Mouse (Mus musculus): ENCODE data around the gene Prkcz. TPM values are rescaled to one million over a fixed set of nuclear protein-coding genes. Genes with fewer than 3 reads are reported as not detected.

Prkcz gene
- polyA plus RNA-seq, 1 experiment from 2014 or later: 32.8 TPM

GRCm38 (mm10) chr4:155387166-155387565 is 26.0 kb upstream of the Prkcz start:
- no peak overlapping the region for H3K9ac ChIP-seq (ENCODE audit: low read depth, low read length)
- ATAC-seq: no peak
- H3K36me3 ChIP-seq (ENCODE audit: control insufficient read depth, insufficient read depth, low read length): no peaks in the 10 kb centered on the region
- no peak overlapping the region for H3K4me3 ChIP-seq (ENCODE audit: low read length)
- no peak overlapping the region for H3K27ac ChIP-seq (ENCODE audit: low read length)
- H3K9me3 ChIP-seq (ENCODE audit: control insufficient read depth, low read length): no peaks in the 10 kb centered on the region
- H3K27me3 ChIP-seq (replicated peaks; ENCODE audit: control insufficient read depth, insufficient read depth, low read length): no peaks in the 10 kb centered on the region
- H3K4me2 ChIP-seq (ENCODE audit: low read depth, low read length): no peak overlapping the region
- 83% methylated on average over 8 of the region's 8 CpGs for WGBS
- H3K4me1 ChIP-seq (ENCODE audit: control insufficient read depth, insufficient read depth, low read length): no peaks in the 10 kb centered on the region

GRCm38 (mm10) chr4:155383326-155383725 is 22.2 kb upstream of the Prkcz start:
- ATAC-seq: no peak
- Histone ChIP-seq H3K9me3 (ENCODE audit: control insufficient read depth, low read length) (no peaks in the 10 kb centered on the region), H3K27me3 (replicated peaks; ENCODE audit: control insufficient read depth, insufficient read depth, low read length) (no peaks in the 10 kb centered on the region), H3K4me3 (ENCODE audit: low read length) (no peak overlapping the region), H3K9ac (ENCODE audit: low read depth, low read length) (no peak overlapping the region), H3K4me2 (ENCODE audit: low read depth, low read length) (no peak overlapping the region), H3K4me1 (ENCODE audit: control insufficient read depth, insufficient read depth, low read length) (no peaks in the 10 kb centered on the region), H3K27ac (ENCODE audit: low read length) (no peak overlapping the region), H3K36me3 (ENCODE audit: control insufficient read depth, insufficient read depth, low read length) (no peaks in the 10 kb centered on the region)
- WGBS: 78% methylated on average over 4 of the region's 4 CpGs

- no peak for ATAC-seq
- no peaks in the 10 kb centered on the region for H3K36me3 ChIP-seq (ENCODE audit: control insufficient read depth, insufficient read depth, low read length)
- no peaks in the 10 kb centered on the region for H3K27me3 ChIP-seq (replicated peaks; ENCODE audit: control insufficient read depth, insufficient read depth, low read length)
- no peak overlapping the region for H3K4me2 ChIP-seq (ENCODE audit: low read depth, low read length)
- no peak overlapping the region for H3K9ac ChIP-seq (ENCODE audit: low read depth, low read length)
- H3K9me3 ChIP-seq (ENCODE audit: control insufficient read depth, low read length): no peaks in the 10 kb centered on the region
- no peak overlapping the region for H3K4me3 ChIP-seq (ENCODE audit: low read length)
- WGBS: 22% methylated on average over 9 of the region's 9 CpGs
- H3K27ac ChIP-seq (ENCODE audit: low read length): no peak overlapping the region
- H3K4me1 ChIP-seq (ENCODE audit: control insufficient read depth, insufficient read depth, low read length): no peaks in the 10 kb centered on the region
These were observed 21.6 kb upstream of the Prkcz start for GRCm38 (mm10) chr4:155382752-155383151.

- no peak for ATAC-seq
- 29% methylated on average over 7 of the region's 7 CpGs for WGBS
- H3K4me1 ChIP-seq (ENCODE audit: control insufficient read depth, insufficient read depth, low read length): no peaks in the 10 kb centered on the region
- H3K27ac ChIP-seq (ENCODE audit: low read length): no peak overlapping the region
- H3K27me3 ChIP-seq (replicated peaks; ENCODE audit: control insufficient read depth, insufficient read depth, low read length): no peaks in the 10 kb centered on the region
- no peaks in the 10 kb centered on the region for H3K9me3 ChIP-seq (ENCODE audit: control insufficient read depth, low read length)
- no peak overlapping the region for H3K4me2 ChIP-seq (ENCODE audit: low read depth, low read length)
- H3K4me3 ChIP-seq (ENCODE audit: low read length): no peak overlapping the region
- no peaks in the 10 kb centered on the region for H3K36me3 ChIP-seq (ENCODE audit: control insufficient read depth, insufficient read depth, low read length)
- no peak overlapping the region for H3K9ac ChIP-seq (ENCODE audit: low read depth, low read length)
These were observed 20.8 kb upstream of the Prkcz start for GRCm38 (mm10) chr4:155381974-155382373.

GRCm38 (mm10) chr4:155371797-155372735 is 10.9 kb upstream of the Prkcz start:
- H3K4me1 ChIP-seq (ENCODE audit: control insufficient read depth, insufficient read depth, low read length): peaks cover 6% of the 10 kb centered on the region; the same call in 1 of the 2 replicates
- WGBS: 71% methylated on average over 5 of the region's 5 CpGs
- H3K27me3 ChIP-seq (replicated peaks; ENCODE audit: control insufficient read depth, insufficient read depth, low read length): no peaks in the 10 kb centered on the region
- ATAC-seq: no peak
- H3K4me3 ChIP-seq (ENCODE audit: low read length): no peak overlapping the region
- no peak overlapping the region for H3K9ac ChIP-seq (ENCODE audit: low read depth, low read length)
- H3K27ac ChIP-seq (ENCODE audit: low read length): no peak overlapping the region
- H3K4me2 ChIP-seq (ENCODE audit: low read depth, low read length): no peak overlapping the region
- H3K9me3 ChIP-seq (ENCODE audit: control insufficient read depth, low read length): no peaks in the 10 kb centered on the region
- H3K36me3 ChIP-seq (ENCODE audit: control insufficient read depth, insufficient read depth, low read length): no peaks in the 10 kb centered on the region

GRCm38 (mm10) chr4:155370737-155371715 is 9.9 kb upstream of the Prkcz start:
- ATAC-seq: peak; percentile 87
- Histone ChIP-seq H3K4me1 (ENCODE audit: control insufficient read depth, insufficient read depth, low read length) (peaks cover 12% of the 10 kb centered on the region), H3K9ac (ENCODE audit: low read depth, low read length) (0 out of 2 replicates have a peak overlapping the region, but pooled peaks have one; percentile 6), H3K36me3 (ENCODE audit: control insufficient read depth, insufficient read depth, low read length) (no peaks in the 10 kb centered on the region), H3K4me3 (ENCODE audit: low read length) (no peak overlapping the region), H3K27ac (ENCODE audit: low read length) (peak overlapping the region; percentile 76; the same call in 1 of the 2 replicates), H3K27me3 (replicated peaks; ENCODE audit: control insufficient read depth, insufficient read depth, low read length) (no peaks in the 10 kb centered on the region), H3K4me2 (ENCODE audit: low read depth, low read length) (no peak overlapping the region), H3K9me3 (ENCODE audit: control insufficient read depth, low read length) (no peaks in the 10 kb centered on the region)
- WGBS: 74% methylated on average over 15 of the region's 15 CpGs

- no peaks in the 10 kb centered on the region for H3K27me3 ChIP-seq (replicated peaks; ENCODE audit: control insufficient read depth, insufficient read depth, low read length)
- H3K27ac ChIP-seq (ENCODE audit: low read length): no peak overlapping the region
- H3K36me3 ChIP-seq (ENCODE audit: control insufficient read depth, insufficient read depth, low read length): no peaks in the 10 kb centered on the region
- H3K4me2 ChIP-seq (ENCODE audit: low read depth, low read length): no peak overlapping the region
- no peaks in the 10 kb centered on the region for H3K9me3 ChIP-seq (ENCODE audit: control insufficient read depth, low read length)
- ATAC-seq: no peak
- 35% methylated on average over 12 of the region's 12 CpGs for WGBS
- H3K4me3 ChIP-seq (ENCODE audit: low read length): no peak overlapping the region
- H3K4me1 ChIP-seq (ENCODE audit: control insufficient read depth, insufficient read depth, low read length): peaks cover 14% of the 10 kb centered on the region
- no peak overlapping the region for H3K9ac ChIP-seq (ENCODE audit: low read depth, low read length)
These were observed 7.5 kb upstream of the Prkcz start for GRCm38 (mm10) chr4:155368684-155369083.

GRCm38 (mm10) chr4:155367739-155368138 is 6.6 kb upstream of the Prkcz start:
- H3K9ac ChIP-seq (ENCODE audit: low read depth, low read length): no peak overlapping the region
- H3K27me3 ChIP-seq (replicated peaks; ENCODE audit: control insufficient read depth, insufficient read depth, low read length): no peaks in the 10 kb centered on the region
- peak overlapping the region; percentile 65 for H3K27ac ChIP-seq (ENCODE audit: low read length)
- H3K4me3 ChIP-seq (ENCODE audit: low read length): no peak overlapping the region
- H3K4me1 ChIP-seq (ENCODE audit: control insufficient read depth, insufficient read depth, low read length): peaks cover 14% of the 10 kb centered on the region
- H3K4me2 ChIP-seq (ENCODE audit: low read depth, low read length): no peak overlapping the region
- no peaks in the 10 kb centered on the region for H3K36me3 ChIP-seq (ENCODE audit: control insufficient read depth, insufficient read depth, low read length)
- no peak for ATAC-seq
- 73% methylated on average over 9 of the region's 9 CpGs for WGBS
- no peaks in the 10 kb centered on the region for H3K9me3 ChIP-seq (ENCODE audit: control insufficient read depth, low read length)

GRCm38 (mm10) chr4:155366784-155367183 is 5.6 kb upstream of the Prkcz start:
- H3K4me3 ChIP-seq (ENCODE audit: low read length): no peak overlapping the region
- 42% methylated on average over 6 of the region's 6 CpGs for WGBS
- H3K4me2 ChIP-seq (ENCODE audit: low read depth, low read length): 0 out of 2 replicates have a peak overlapping the region, but pooled peaks have one; percentile 6
- peak overlapping the region; percentile 65 for H3K27ac ChIP-seq (ENCODE audit: low read length)
- ATAC-seq: peak; percentile 55
- peaks cover 6% of the 10 kb centered on the region for H3K27me3 ChIP-seq (replicated peaks; ENCODE audit: control insufficient read depth, insufficient read depth, low read length)
- peaks cover 14% of the 10 kb centered on the region for H3K4me1 ChIP-seq (ENCODE audit: control insufficient read depth, insufficient read depth, low read length)
- no peaks in the 10 kb centered on the region for H3K36me3 ChIP-seq (ENCODE audit: control insufficient read depth, insufficient read depth, low read length)
- no peaks in the 10 kb centered on the region for H3K9me3 ChIP-seq (ENCODE audit: control insufficient read depth, low read length)
- H3K9ac ChIP-seq (ENCODE audit: low read depth, low read length): no peak overlapping the region

Measured in intestine, embryonic 16.5 days (tissue).